In the genomic region with DNA sequence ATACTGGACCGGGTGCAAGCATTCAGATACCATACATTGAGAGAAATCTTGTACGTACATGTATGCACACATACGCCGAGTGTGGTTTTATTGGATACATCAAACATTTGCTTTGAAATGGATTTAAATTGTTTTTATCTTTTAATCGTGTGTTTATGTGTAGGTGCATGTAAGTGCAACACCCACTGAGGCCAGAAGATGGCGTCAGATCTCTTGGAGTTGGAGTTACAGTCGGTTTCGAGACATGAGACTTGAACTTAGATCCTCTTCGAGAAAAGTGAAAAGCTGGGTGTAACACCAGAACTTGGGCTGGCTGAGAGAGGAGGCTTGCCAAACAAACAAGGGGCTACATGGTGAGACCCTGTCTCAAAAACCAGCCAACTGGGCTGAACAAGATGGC, we compare ENCODE assay signal across 21 mouse cellular contexts. TPM values are rescaled to one million over a fixed set of nuclear protein-coding genes. Genes with fewer than 3 reads are reported as not detected.
DNase-seq lines count a peak whose midpoint lies in the region; ATAC-seq and TF ChIP-seq lines count a peak whose summit lies in the region.
"Had no signal": no experiment of that assay in that cellular context is flagged by ENCODE, and none has a peak within 500 bp of the region (broad histone marks: within the 10 kb centered on the region; RNA-seq: fewer than 3 reads in every experiment).

No protein-coding gene starts in this region.

- no peaks in the 10 kb centered on the region for H3K4me1 ChIP-seq in heart, postnatal 0 days (ENCODE audit: control insufficient read depth, insufficient read depth)
- no peaks in the 10 kb centered on the region for H3K4me1 ChIP-seq in liver, postnatal 0 days (ENCODE audit: insufficient read depth)
- no peaks in the 10 kb centered on the region for H3K4me1 ChIP-seq in liver, embryonic 11.5 days (replicated peaks; ENCODE audit: control insufficient read depth, insufficient read depth, low read length)
- H3K4me1 ChIP-seq in CH12.LX (ENCODE audit: control insufficient read depth in 1 of 2, insufficient read depth in 2 of 2) (peaks cover 0 to 8% of the 10 kb centered on the region in 2 experiments; a peak in 2 of 4 replicates), MEL (ENCODE audit: control insufficient read depth in 1 of 2, insufficient read depth in 2 of 2, low read length in 2 of 2) (no peaks in the 10 kb centered on the region)
- H3K4me1 ChIP-seq: embryonic facial prominence, embryonic 13.5 days; forebrain, embryonic 12.5 days; heart, embryonic 10.5 days; hindbrain, embryonic 15.5 days had no signal

- H3K4me2 ChIP-seq in heart, postnatal 0 days (ENCODE audit: low read depth, low read length), result no peak overlapping the region
- no peak overlapping the region for H3K4me2 ChIP-seq in liver, postnatal 0 days (ENCODE audit: low read depth, low read length)
- H3K4me2 ChIP-seq in liver, embryonic 11.5 days, result no peak overlapping the region
- no peak overlapping the region for H3K4me2 ChIP-seq in CH12.LX (ENCODE audit: insufficient read depth, low read depth, poor library complexity, severe bottlenecking)
- H3K4me2 ChIP-seq: embryonic facial prominence, embryonic 13.5 days; forebrain, embryonic 12.5 days; hindbrain, embryonic 15.5 days had no signal

- intact Hi-C loops in heart, postnatal 25 days (cut with DNase I), result no loop called here

- H3K9me3 ChIP-seq in heart, postnatal 0 days (replicated peaks; ENCODE audit: control insufficient read depth, low read length), result peaks cover 5% of the 10 kb centered on the region
- peaks cover 4% of the 10 kb centered on the region; the same call in 1 of the 2 replicates for H3K9me3 ChIP-seq in liver, postnatal 0 days (ENCODE audit: low read length)
- no peaks in the 10 kb centered on the region for H3K9me3 ChIP-seq in liver, embryonic 11.5 days (ENCODE audit: control insufficient read depth, low read length)
- H3K9me3 ChIP-seq in CH12.LX (replicated peaks; ENCODE audit: low read length) (peaks cover 9% of the 10 kb centered on the region), MEL (replicated peaks; ENCODE audit: insufficient read depth, low read length) (no peaks in the 10 kb centered on the region)
- H3K9me3 ChIP-seq: hindbrain, embryonic 15.5 days had no signal

- no peak for ATAC-seq in heart, postnatal 0 days (ENCODE audit: insufficient read depth, low read depth)
- ATAC-seq in liver, postnatal 0 days, result no peak
- ATAC-seq in liver, embryonic 11.5 days (replicated peaks; ENCODE audit: low FRiP score), result no peak
- ATAC-seq: activated CD4-positive, CD25-positive, alpha-beta regulatory T cell, adult 4 months; forebrain, embryonic 16.5 days had no signal

- in situ Hi-C loops in CH12.LX (cut with MboI; ENCODE audit: low pct_ligation_motif_present, low pct_unique_long_range_greater_than_20kb, low sequenced_read_pairs), result no loop called here

- dilution Hi-C loops in CH12.LX (cut with MboI; ENCODE audit: extremely low pct_ligation_motif_present, extremely low pct_unique_long_range_greater_than_20kb, low sequenced_read_pairs), result no loop called here

- H3K27ac ChIP-seq in heart, postnatal 0 days (ENCODE audit: low read depth), result no peak overlapping the region
- H3K27ac ChIP-seq in liver, postnatal 0 days (ENCODE audit: low read depth), result no peak overlapping the region
- no peak overlapping the region for H3K27ac ChIP-seq in liver, embryonic 11.5 days (ENCODE audit: low read depth, low read length)
- H3K27ac ChIP-seq in CH12.LX (ENCODE audit: insufficient read depth, low read depth) (no peak overlapping the region), MEL (ENCODE audit: control insufficient read depth, low read depth, low read length) (no peak overlapping the region)
- H3K27ac ChIP-seq: embryonic facial prominence, embryonic 13.5 days; forebrain, embryonic 12.5 days; heart, embryonic 10.5 days; hindbrain, embryonic 15.5 days had no signal

- peak; percentile 17 for TF ChIP-seq RAD21 in CH12.LX (IDR thresholded peaks at IDR 0.05; ENCODE audit: low read depth, low read length)
- no peak; the same call in none of the 2 replicates for TF ChIP-seq RAD21 in MEL (IDR thresholded peaks at IDR 0.05; ENCODE audit: low read depth, low read length)

- no peaks in the 10 kb centered on the region for H3K27me3 ChIP-seq in heart, postnatal 0 days (ENCODE audit: control insufficient read depth, insufficient read depth, low read length)
- no peaks in the 10 kb centered on the region for H3K27me3 ChIP-seq in liver, postnatal 0 days (ENCODE audit: insufficient read depth, low read length)
- no peaks in the 10 kb centered on the region for H3K27me3 ChIP-seq in liver, embryonic 11.5 days (replicated peaks; ENCODE audit: control insufficient read depth, insufficient read depth, low read length)
- H3K27me3 ChIP-seq in CH12.LX (replicated peaks) (no peaks in the 10 kb centered on the region), MEL (ENCODE audit: control insufficient read depth in 1 of 2, insufficient read depth in 2 of 2, low read length in 2 of 2) (no peaks in the 10 kb centered on the region)
- H3K27me3 ChIP-seq: embryonic facial prominence, embryonic 13.5 days; forebrain, embryonic 12.5 days; hindbrain, embryonic 15.5 days had no signal

- no peak overlapping the region for H3K9ac ChIP-seq in heart, postnatal 0 days (replicated peaks; ENCODE audit: low read depth, low read length)
- no peak overlapping the region for H3K9ac ChIP-seq in liver, postnatal 0 days (replicated peaks)
- H3K9ac ChIP-seq in liver, embryonic 11.5 days (ENCODE audit: low read depth, low read length), result no peak overlapping the region
- H3K9ac ChIP-seq in CH12.LX (ENCODE audit: insufficient read depth, low read depth), result no peak overlapping the region
- no peak overlapping the region for H3K9ac ChIP-seq in MEL (ENCODE audit: control insufficient read depth, low read depth, low read length, poor library complexity, severe bottlenecking)
- H3K9ac ChIP-seq: embryonic facial prominence, embryonic 13.5 days; forebrain, embryonic 12.5 days; hindbrain, embryonic 15.5 days had no signal

- H3K79me2 ChIP-seq in CH12.LX (replicated peaks; ENCODE audit: control insufficient read depth, extremely low read depth, insufficient read depth, poor library complexity, severe bottlenecking), result no peaks in the 10 kb centered on the region
- H3K79me2 ChIP-seq in MEL (ENCODE audit: control insufficient read depth, insufficient read depth, low read length, poor library complexity), result no peaks in the 10 kb centered on the region

- peaks cover 30% of the 10 kb centered on the region for H3K36me3 ChIP-seq in heart, postnatal 0 days (replicated peaks; ENCODE audit: control insufficient read depth, insufficient read depth, low read length)
- H3K36me3 ChIP-seq in liver, postnatal 0 days (replicated peaks; ENCODE audit: insufficient read depth, low read length), result no peaks in the 10 kb centered on the region
- H3K36me3 ChIP-seq in liver, embryonic 11.5 days (ENCODE audit: control insufficient read depth, insufficient read depth, low read length), result no peaks in the 10 kb centered on the region
- H3K36me3 ChIP-seq in CH12.LX (replicated peaks in 1 of 2; ENCODE audit: control insufficient read depth in 1 of 2, insufficient read depth in 1 of 2, low read length in 1 of 2) (peaks cover 16 to 34% of the 10 kb centered on the region in 2 experiments), MEL (ENCODE audit: control insufficient read depth in 1 of 2, insufficient read depth in 2 of 2, low read length in 2 of 2) (no peaks in the 10 kb centered on the region)
- H3K36me3 ChIP-seq: embryonic facial prominence, embryonic 13.5 days; hindbrain, embryonic 15.5 days had no signal

- 93% methylated on average over 9 of the region's 9 CpGs for WGBS in heart, postnatal 0 days
- WGBS in liver, postnatal 0 days (ENCODE audit: insufficient replicate concordance), result 82% methylated on average over 9 of the region's 9 CpGs
- 89% methylated on average over 9 of the region's 9 CpGs for WGBS in liver, embryonic 11.5 days

- TF ChIP-seq POLR2A in CH12.LX (IDR thresholded peaks at IDR 0.05; ENCODE audit: low read depth, low read length) (no peak), MEL (IDR thresholded peaks at IDR 0.05; ENCODE audit: control insufficient read depth in 1 of 2, insufficient read depth in 1 of 2, low read depth in 1 of 2, low read length in 2 of 2, poor library complexity in 1 of 2) (no peak)

- TF ChIP-seq EP300 in heart, postnatal 0 days (IDR thresholded peaks at IDR 0.05; ENCODE audit: low read depth), result no peak
- no peak for TF ChIP-seq EP300 in liver, postnatal 0 days (IDR thresholded peaks at IDR 0.05; ENCODE audit: low read depth)
- TF ChIP-seq EP300 in CH12.LX (IDR thresholded peaks at IDR 0.05; ENCODE audit: low read length) (no peak), MEL (IDR thresholded peaks at IDR 0.05; ENCODE audit: low read depth in 1 of 2, low read length in 2 of 2) (no peak)

- DNase-seq in heart, postnatal 0 days (ENCODE audit: low spot score), result no peak
- DNase-seq in heart, postnatal 25 days (ENCODE audit: low spot score), result no peak
- DNase-seq in liver, postnatal 0 days, result no peak
- no peak for DNase-seq in liver, embryonic 11.5 days (ENCODE audit: low spot score)
- DNase-seq in CH12.LX (ENCODE audit: extremely low read depth) (no peak), MEL (ENCODE audit: low read depth, low spot score) (no peak)
- DNase-seq in ovary, postnatal 10 days (ENCODE audit: low spot score), result no peak
- DNase-seq in right cerebral cortex, postnatal 14 days, result no peak
- DNase-seq: adrenal gland, postnatal 14 days; cerebellum, adult 11-12 months; cerebellum, adult 9-11 months; cerebellum, postnatal 36 days; gastrocnemius, postnatal 14 days; heart, postnatal 36 days; kidney, adult 2 months had no signal

- TF ChIP-seq CTCF in heart, postnatal 0 days (IDR thresholded peaks at IDR 0.05; ENCODE audit: low read depth), result peak; percentile 16; the same call in 1 of the 2 replicates
- TF ChIP-seq CTCF in liver, postnatal 0 days (IDR thresholded peaks at IDR 0.05; ENCODE audit: low read depth), result 0 out of 2 replicates have a peak, but pooled peaks have one; percentile 8
- TF ChIP-seq CTCF in CH12.LX (conservative IDR thresholded peaks at IDR 0.05 in 1 of 2, IDR thresholded peaks at IDR 0.05 in 1 of 2; ENCODE audit: low read depth in 2 of 2, low read length in 2 of 2), result peak in 1 of 2 experiments; percentile 36; a peak in 1 of 4 replicates
- TF ChIP-seq CTCF in MEL (IDR thresholded peaks at IDR 0.05 in 2 of 3, conservative IDR thresholded peaks at IDR 0.05 in 1 of 3; ENCODE audit: control insufficient read depth in 1 of 3, insufficient read depth in 1 of 3, low read depth in 2 of 3, low read length in 3 of 3, poor library complexity in 1 of 3, severe bottlenecking in 1 of 3), result peak in 2 of 3 experiments; percentile 9 to 25; a peak in 3 of 6 replicates

- H3K4me3 ChIP-seq in heart, postnatal 0 days (ENCODE audit: low read depth, low read length), result no peak overlapping the region
- no peak overlapping the region for H3K4me3 ChIP-seq in liver, postnatal 0 days (ENCODE audit: low read depth, low read length)
- no peak overlapping the region for H3K4me3 ChIP-seq in liver, embryonic 11.5 days (ENCODE audit: low read depth, low read length)
- H3K4me3 ChIP-seq in CH12.LX (replicated peaks in 1 of 3; ENCODE audit: low read depth in 2 of 3, low read length in 2 of 3, poor library complexity in 1 of 3) (no peak overlapping the region), MEL (ENCODE audit: control insufficient read depth in 1 of 2, insufficient read depth in 1 of 2, low read depth in 2 of 2, low read length in 2 of 2) (no peak overlapping the region)
- H3K4me3 ChIP-seq: embryonic facial prominence, embryonic 13.5 days; forebrain, embryonic 12.5 days; heart, embryonic 10.5 days; hindbrain, embryonic 15.5 days had no signal

RNA-seq across cellular contexts. Expression of gene Exog, which starts 58.9 kb away (rescaled TPM):
- total RNA-seq in heart, postnatal 0 days (2014; rRNA removed; ENCODE audit: low replicate concordance), result 1.4 and 3.0 TPM in 2 replicates
- polyA plus RNA-seq in heart, postnatal 0 days (2015; fragmentation: Nextera tagmentation; extraction: Ambion mirVana), result 4.2 and 4.8 TPM in 2 replicates
- 1 to 10 TPM; 2.4 to 2.5 TPM for total RNA-seq in heart, postnatal 25 days (2021)
- 3.0 and 3.8 TPM in 2 replicates for polyA plus RNA-seq in liver, postnatal 0 days (2015; fragmentation: Nextera tagmentation; extraction: Ambion mirVana)
- polyA plus RNA-seq in liver, embryonic 11.5 days (2014; fragmentation: Nextera tagmentation; extraction: Ambion mirVana), result 18.7 and 22.5 TPM in 2 replicates
- total RNA-seq in CH12.LX (2012; rRNA removed), result 6.6 and 8.1 TPM in 2 replicates
- total RNA-seq in CH12.LX (2014; rRNA removed), result 8.2 and 8.8 TPM in 2 replicates
- polyA plus RNA-seq in CH12.LX (2012; ENCODE audit: insufficient read length, low read depth), result 7.1 and 7.3 TPM in 2 replicates
- 10.0 and 12.1 TPM in 2 replicates for total RNA-seq in MEL (2012; rRNA removed)
- 10 to 100 TPM in 1 of 2 experiments, not detected in 1; 11.7 TPM for polyA plus RNA-seq in MEL (2012; ENCODE audit: insufficient read depth in 1 of 2, insufficient read length in 2 of 2, low read depth in 1 of 2, low replicate concordance in 2 of 2, missing spikeins in 1 of 2)
